Mouse (Mus musculus) kidney, postnatal 36 days (tissue): ENCODE results near the gene Ccm2.

Source experiments
- DNase-seq, 2 experiments: peaks; one replicate each; pipeline ENCODE4 v3.0.0; 2021 to 2022; ENCODE audit warnings: mixed read lengths in 2 of 2

Gene Ccm2

GRCm38 (mm10) chr11:6530746-6531145 is 15.9 kb upstream of the Ccm2 start:
- no peak for DNase-seq

- no peak for DNase-seq
These were observed 2.0 kb upstream of the Ccm2 start for GRCm38 (mm10) chr11:6544683-6545082.

DNA sequence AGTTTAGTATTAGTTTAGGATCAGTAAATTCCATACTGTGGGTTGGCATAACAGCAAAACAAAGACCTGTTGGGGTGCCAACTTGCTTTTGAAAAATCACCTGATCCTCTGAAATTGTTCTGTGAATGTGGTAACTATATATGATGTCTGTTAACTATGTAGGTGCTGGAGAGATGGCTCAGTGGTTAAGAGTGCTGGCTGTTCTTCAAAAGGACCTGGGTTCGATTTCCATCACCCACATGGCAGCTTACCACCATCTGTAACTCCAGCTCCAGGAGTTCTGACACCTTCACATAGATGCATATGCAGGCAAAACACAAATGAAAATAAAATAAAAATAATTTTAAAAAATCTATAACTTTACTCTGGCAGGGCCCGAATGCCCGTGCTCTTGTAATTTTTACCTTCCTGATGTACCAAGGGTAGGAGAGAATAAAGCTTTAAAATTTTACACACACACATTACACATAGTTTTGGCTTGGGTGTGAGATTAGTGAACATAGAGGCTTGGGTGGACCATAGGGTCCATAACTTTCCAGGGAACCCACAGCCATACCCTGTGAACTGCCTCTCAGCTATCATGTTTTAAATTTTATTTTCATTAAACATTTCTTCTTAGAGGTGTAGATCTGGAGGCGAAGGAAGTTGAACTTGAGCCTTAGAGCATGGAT is 1.4 kb upstream of the Ccm2 start:
- no peak for DNase-seq

DNA sequence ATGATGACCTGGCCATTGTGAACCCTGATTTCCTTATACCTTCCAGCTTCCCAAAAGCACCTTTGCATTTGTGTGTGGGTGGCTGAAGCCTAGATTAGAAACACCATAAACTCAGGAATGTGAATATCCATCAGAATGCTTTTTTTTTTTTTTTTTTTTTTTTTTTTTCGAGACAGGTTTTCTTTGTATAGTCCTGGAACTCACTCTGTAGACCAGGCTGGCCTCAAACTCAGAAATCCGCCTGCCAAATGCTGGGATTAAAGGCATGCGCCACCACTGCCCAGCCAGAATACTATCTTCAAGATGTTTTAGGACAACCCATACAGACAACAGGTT is 862 bp upstream of the Ccm2 start:
- no peak for DNase-seq

DNA sequence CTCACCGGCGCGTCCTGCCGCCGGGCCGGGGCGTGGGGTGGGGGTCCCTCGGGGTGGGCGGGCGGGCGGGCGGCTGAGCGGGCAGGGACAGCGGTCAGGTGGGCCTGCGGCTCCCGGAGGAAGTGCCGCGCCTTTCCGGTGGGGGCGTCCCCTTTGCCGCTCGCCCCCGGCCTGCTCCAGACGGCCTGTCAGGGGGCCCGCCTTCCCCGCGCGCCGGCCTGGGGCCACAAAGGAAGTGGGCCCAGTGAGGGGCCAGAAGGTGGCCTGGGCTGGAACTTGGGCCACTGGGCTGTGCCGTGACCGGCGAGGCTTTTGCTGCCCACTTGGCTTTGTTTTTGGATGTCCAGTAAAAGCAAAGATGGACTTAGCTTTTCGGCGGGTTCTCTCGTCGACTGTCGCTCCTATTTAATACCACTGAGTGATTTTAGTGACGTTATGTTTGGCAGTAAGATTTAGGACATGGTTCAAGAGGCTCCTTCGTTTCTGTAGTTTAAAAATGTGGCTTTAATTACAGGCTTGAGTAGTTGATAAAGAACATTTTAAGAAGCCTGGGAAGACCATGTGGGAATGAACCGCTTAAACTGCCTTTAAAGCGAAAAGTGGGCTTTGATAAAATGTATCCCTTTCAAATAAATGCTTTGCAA is 472 bp downstream of the Ccm2 start:
- DNase-seq = peak; percentile 77 to 80

- no peak for DNase-seq
These were observed 1.1 kb downstream of the Ccm2 start for GRCm38 (mm10) chr11:6547696-6548325.

DNA sequence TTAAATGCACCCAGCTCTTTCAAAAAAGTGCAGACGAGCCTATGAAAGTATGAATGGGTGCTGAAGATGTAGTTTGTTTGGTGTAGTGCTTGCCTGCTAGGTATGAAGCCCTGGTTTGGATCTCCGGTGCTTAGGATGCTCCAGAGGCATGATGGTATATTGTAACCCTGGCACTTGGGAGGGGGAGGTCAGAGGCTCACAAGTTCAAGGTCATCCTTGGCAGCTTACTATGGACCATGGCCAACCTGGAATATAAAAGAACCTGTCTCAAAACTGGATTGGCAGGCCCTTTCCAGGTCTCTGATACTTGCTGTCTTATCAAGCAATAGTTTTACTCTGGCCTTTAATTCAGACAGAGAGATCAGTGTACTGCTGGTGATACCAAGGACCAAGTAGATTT is 3.1 kb downstream of the Ccm2 start:
- DNase-seq = no peak

GRCm38 (mm10) chr11:6550201-6550600 is 3.5 kb downstream of the Ccm2 start:
- DNase-seq = no peak

DNA sequence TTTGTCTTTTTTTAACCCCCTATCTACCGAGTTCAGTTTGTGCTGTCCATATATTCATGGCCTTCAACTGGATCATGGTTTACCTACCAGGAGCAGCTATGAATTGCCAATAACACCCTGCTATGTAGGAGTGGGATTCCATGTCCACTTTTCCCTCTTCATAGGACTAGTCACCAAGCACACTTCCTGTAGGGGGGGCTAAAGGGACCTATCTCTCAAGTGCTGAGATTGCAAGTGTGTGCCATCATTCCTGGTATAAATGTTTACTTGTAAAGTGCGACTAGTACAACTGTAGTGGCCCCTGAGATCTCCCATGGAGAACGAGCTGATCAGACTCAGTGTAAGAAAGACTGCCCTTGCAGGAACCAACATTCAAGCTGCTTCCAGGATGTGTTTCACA is 11.5 kb downstream of the Ccm2 start:
- DNase-seq = no peak

DNA sequence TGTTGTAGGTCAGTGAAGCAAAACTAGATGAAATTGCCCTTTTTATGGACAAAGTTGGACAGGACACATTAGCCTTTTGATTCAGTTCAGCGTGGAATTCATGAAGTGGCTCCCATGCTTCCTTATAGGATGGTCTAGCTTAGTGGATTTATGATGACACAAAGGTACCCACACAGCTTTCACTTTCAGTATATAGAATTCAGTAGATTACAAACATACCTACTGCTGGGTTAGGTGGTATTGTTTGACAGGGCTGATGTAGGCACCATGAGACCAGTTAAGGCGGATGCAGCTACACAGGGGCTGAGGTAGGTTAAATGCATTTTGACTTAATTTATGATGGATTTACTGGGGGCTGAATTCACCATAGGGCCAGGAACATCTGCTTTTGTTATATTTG is 13.3 kb downstream of the Ccm2 start:
- DNase-seq = no peak

GRCm38 (mm10) chr11:6560655-6561360 is 14.1 kb downstream of the Ccm2 start:
- no peak for DNase-seq

DNA sequence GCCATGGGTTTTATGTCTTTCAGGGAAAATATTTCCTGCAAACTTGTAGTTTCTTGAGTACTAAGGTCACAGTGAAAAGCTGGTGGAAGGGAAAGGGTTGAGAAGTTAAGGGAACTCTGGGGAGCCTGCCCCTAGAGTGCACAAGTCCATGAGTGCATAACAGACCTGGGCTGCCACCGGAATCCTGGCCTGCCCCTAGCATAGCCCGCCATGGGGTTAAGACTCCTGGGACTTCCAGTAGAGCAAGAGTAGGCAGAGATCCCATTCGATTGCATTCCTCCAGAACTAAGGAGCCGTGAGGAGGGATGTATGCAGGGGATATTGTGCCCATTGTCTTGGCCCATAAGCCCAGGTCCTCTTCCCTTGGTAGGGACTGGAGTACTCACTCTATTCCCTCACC is 14.8 kb downstream of the Ccm2 start:
- DNase-seq = peak in 1 of 2 experiments; percentile 25

DNA sequence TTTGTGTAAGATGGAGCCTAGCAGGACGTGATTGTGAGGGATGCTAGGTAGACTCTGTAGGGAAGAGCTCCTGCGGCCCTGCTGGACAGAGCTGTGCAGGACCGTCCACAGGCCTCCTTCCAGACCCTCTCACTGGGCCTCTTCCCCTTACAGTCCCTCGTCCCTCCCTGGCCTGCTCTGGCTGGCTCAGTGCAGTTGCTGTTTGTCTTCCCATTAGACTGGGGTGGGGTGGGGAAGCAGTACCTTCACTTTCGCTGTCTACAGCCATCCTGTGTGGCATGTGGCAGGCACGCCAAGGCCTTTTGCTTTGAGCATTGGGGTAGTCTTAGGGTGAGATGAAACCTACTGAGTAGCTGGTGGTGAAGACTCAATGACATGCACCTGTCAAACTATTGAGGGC is 15.7 kb downstream of the Ccm2 start:
- DNase-seq = no peak

DNA sequence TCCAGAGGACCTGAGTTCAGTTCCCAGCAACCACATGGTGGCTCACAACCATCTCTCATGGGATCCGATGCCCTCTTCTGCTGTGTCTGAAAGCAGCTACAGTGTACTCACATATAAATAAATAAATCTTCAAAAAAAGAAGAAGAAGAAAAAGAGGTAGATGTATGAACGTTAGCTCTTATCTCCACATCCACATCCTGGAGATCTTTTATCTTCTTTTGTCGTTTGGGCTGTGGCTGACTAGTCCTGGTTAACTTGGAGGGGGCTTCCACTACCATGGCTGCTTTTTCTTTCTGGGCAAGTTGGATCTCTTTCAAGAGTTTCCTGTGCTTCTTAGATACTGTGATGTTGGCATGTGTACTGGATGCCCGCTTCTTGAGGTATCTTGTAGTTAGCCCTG is 16.5 kb downstream of the Ccm2 start:
- DNase-seq = no peak

DNA sequence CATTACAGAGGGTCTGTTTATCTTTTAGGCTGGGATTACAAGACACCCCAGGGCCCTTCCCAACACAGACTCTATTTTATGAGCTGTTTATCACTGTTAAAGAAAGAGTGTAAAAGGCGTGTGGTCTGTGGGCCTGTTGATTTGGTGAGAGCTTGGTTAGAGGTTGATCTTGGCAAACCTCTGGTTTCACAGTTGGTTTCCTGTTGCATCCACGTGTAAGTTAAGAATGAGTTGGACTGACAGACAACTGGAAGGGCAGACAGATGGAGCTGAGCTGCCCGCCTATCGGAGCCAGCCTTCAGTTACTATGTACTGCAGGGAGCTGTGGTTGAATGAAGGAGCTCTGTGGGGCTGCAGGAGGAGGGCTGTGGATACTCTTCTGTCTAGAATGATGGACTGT is 19.8 kb downstream of the Ccm2 start:
- no peak for DNase-seq

GRCm38 (mm10) chr11:6567951-6568350 is 21.3 kb downstream of the Ccm2 start:
- no peak for DNase-seq

GRCm38 (mm10) chr11:6568584-6569409 is 22.1 kb downstream of the Ccm2 start:
- no peak for DNase-seq

GRCm38 (mm10) chr11:6569410-6569777 is 22.7 kb downstream of the Ccm2 start:
- no peak for DNase-seq

- DNase-seq = no peak
These were observed 29.5 kb downstream of the Ccm2 start for GRCm38 (mm10) chr11:6576151-6576550.

DNA sequence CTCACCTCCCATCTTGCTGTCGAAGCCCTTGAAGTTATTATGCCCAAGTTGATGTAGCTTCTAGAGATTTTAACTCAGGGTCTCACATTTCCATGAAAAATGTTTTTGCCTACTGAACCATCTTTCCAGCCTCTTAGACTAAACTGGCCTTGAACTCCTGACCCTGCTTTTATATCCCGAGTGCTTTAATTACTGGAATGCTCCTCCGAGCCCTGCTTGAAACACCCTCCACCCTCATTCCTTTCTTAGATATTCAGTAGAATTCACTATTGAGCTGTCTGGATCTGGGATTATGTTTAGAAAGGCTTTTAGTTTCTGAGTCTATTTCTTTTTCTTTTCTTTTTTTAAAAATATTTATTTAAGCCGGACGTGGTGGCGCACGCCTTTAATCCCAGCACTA is 32.7 kb downstream of the Ccm2 start:
- no peak for DNase-seq

- DNase-seq = no peak
These were observed 33.5 kb downstream of the Ccm2 start for GRCm38 (mm10) chr11:6580065-6580750.

- no peak for DNase-seq
These were observed 34.9 kb downstream of the Ccm2 start for GRCm38 (mm10) chr11:6581560-6581959.
